Mouse (Mus musculus): ENCODE measurements around the gene Zic3. TPM values are rescaled to one million over a fixed set of nuclear protein-coding genes. Genes with fewer than 3 reads are reported as not detected.
A peak's percentile ranks its signal among the peaks of the same experiment; 100 is the strongest.

Zic3 gene
- total and polyA plus RNA-seq, 2 experiments from 2014 or later = 15.7 to 31.4 TPM

DNA sequence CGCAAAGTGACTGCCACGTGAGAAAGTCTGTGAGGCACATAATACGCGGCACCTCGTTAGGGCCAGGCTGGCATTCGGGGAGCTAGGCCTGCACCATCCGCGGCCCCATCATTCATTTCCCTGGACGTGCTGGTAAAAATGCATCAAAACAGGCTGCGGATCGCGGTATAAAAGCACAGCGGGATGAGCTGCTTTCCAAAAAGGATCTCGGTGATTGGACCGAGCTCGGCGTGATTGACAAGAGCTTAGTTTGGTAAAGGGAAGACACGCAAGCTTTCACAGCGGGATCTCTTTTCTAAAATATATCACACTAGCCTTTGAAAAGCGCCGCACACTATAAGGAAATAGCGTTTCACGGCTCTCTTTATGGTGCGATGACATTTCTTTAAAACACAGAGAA is 3.8 kb upstream of the Zic3 start:
- Histone ChIP-seq H3K9me3 (ENCODE audit: low read length) (no peaks in the 10 kb centered on the region), H3K4me3 (ENCODE audit: low read length) (no peak overlapping the region), H3K4me1 (ENCODE audit: insufficient read depth, low read length) (no peaks in the 10 kb centered on the region), H3K4me2 (ENCODE audit: low read depth, low read length) (peak overlapping the region; percentile 42), H3K9ac (replicated peaks; ENCODE audit: low read length) (no peak overlapping the region), H3K27ac (0 out of 2 replicates have a peak overlapping the region, but pooled peaks have one; percentile 54), H3K27me3 (ENCODE audit: insufficient read depth, low read length) (no peaks in the 10 kb centered on the region), H3K36me3 (ENCODE audit: insufficient read depth, low read length) (no peaks in the 10 kb centered on the region)
- 24% methylated on average over 24 of the region's 24 CpGs for WGBS
- peak; percentile 76 for ATAC-seq
- DNase-seq (ENCODE audit: low spot score) = peak; percentile 67
- TF ChIP-seq CTCF (IDR thresholded peaks at IDR 0.05; ENCODE audit: low read depth) = no peak

- 24% methylated on average over 23 of the region's 33 CpGs for WGBS
- DNase-seq (ENCODE audit: low spot score) (peak; percentile 64), ATAC-seq (peak; percentile 76)
- H3K4me3 ChIP-seq (ENCODE audit: low read length) = peak overlapping the region; percentile 29
- no peaks in the 10 kb centered on the region for H3K4me1 ChIP-seq (ENCODE audit: insufficient read depth, low read length)
- 0 out of 2 replicates have a peak overlapping the region, but pooled peaks have one; percentile 30 for H3K9ac ChIP-seq (replicated peaks; ENCODE audit: low read length)
- peak overlapping the region; percentile 54 for H3K27ac ChIP-seq
- no peaks in the 10 kb centered on the region for H3K36me3 ChIP-seq (ENCODE audit: insufficient read depth, low read length)
- no peaks in the 10 kb centered on the region for H3K27me3 ChIP-seq (ENCODE audit: insufficient read depth, low read length)
- no peaks in the 10 kb centered on the region for H3K9me3 ChIP-seq (ENCODE audit: low read length)
- TF ChIP-seq CTCF (IDR thresholded peaks at IDR 0.05; ENCODE audit: low read depth) = no peak
- H3K4me2 ChIP-seq (ENCODE audit: low read depth, low read length) = peak overlapping the region; percentile 42
Observed at GRCm38 (mm10) chrX:58019257-58019953, 3.1 kb upstream of the Zic3 start.

DNA sequence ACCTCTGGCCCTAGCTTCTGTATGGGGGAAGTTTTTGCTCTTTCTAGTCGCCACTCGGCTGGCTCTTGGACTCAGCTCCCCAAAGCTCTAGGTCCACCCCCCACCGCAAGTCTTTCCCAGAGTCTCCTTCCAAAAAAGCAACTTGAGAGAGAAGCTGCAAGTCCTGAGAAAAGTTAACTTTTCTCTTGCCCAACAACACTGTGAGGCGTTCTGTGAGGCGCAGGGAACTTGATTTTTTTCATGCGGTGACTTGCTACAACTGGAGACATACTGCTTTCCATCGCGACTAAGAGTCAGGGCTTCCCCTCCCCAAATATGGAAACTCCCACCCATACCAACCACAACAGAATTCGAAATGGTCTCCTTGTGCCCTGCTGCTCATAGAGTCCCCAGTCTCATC is 5.1 kb downstream of the Zic3 start:
- no peaks in the 10 kb centered on the region for H3K27me3 ChIP-seq (ENCODE audit: insufficient read depth, low read length)
- no peak overlapping the region; the same call in 1 of the 2 replicates for H3K27ac ChIP-seq
- H3K9me3 ChIP-seq (ENCODE audit: low read length) = no peaks in the 10 kb centered on the region
- peak overlapping the region; percentile 56 for H3K4me2 ChIP-seq (ENCODE audit: low read depth, low read length)
- no peaks in the 10 kb centered on the region for H3K36me3 ChIP-seq (ENCODE audit: insufficient read depth, low read length)
- 32% methylated on average over 9 of the region's 9 CpGs for WGBS
- DNase-seq (ENCODE audit: low spot score) (no peak), ATAC-seq (no peak)
- H3K9ac ChIP-seq (replicated peaks; ENCODE audit: low read length) = no peak overlapping the region
- no peaks in the 10 kb centered on the region for H3K4me1 ChIP-seq (ENCODE audit: insufficient read depth, low read length)
- TF ChIP-seq CTCF (IDR thresholded peaks at IDR 0.05; ENCODE audit: low read depth) = no peak
- H3K4me3 ChIP-seq (ENCODE audit: low read length) = no peak overlapping the region

- H3K36me3 ChIP-seq (ENCODE audit: insufficient read depth, low read length) = no peaks in the 10 kb centered on the region
- peak overlapping the region; percentile 11; the same call in 1 of the 2 replicates for H3K4me3 ChIP-seq (ENCODE audit: low read length)
- no peaks in the 10 kb centered on the region for H3K27me3 ChIP-seq (ENCODE audit: insufficient read depth, low read length)
- peak overlapping the region; percentile 56 for H3K4me2 ChIP-seq (ENCODE audit: low read depth, low read length)
- H3K9ac ChIP-seq (replicated peaks; ENCODE audit: low read length) = no peak overlapping the region
- no peaks in the 10 kb centered on the region for H3K4me1 ChIP-seq (ENCODE audit: insufficient read depth, low read length)
- DNase-seq (ENCODE audit: low spot score) = no peak
- no peak for TF ChIP-seq CTCF (IDR thresholded peaks at IDR 0.05; ENCODE audit: low read depth)
- WGBS = 20% methylated on average over 16 of the region's 16 CpGs
- ATAC-seq = no peak
- H3K9me3 ChIP-seq (ENCODE audit: low read length) = no peaks in the 10 kb centered on the region
- H3K27ac ChIP-seq = no peak overlapping the region; the same call in 1 of the 2 replicates
Observed at GRCm38 (mm10) chrX:58028082-58028481, 5.6 kb downstream of the Zic3 start.

- Histone ChIP-seq H3K27ac (peak overlapping the region; percentile 80; the same call in 1 of the 2 replicates), H3K4me2 (ENCODE audit: low read depth, low read length) (peak overlapping the region; percentile 56), H3K9me3 (ENCODE audit: low read length) (no peaks in the 10 kb centered on the region), H3K27me3 (ENCODE audit: insufficient read depth, low read length) (no peaks in the 10 kb centered on the region), H3K9ac (replicated peaks; ENCODE audit: low read length) (no peak overlapping the region), H3K36me3 (ENCODE audit: insufficient read depth, low read length) (no peaks in the 10 kb centered on the region), H3K4me3 (ENCODE audit: low read length) (0 out of 2 replicates have a peak overlapping the region, but pooled peaks have one; percentile 14), H3K4me1 (ENCODE audit: insufficient read depth, low read length) (no peaks in the 10 kb centered on the region)
- 37% methylated on average over 8 of the region's 8 CpGs for WGBS
- TF ChIP-seq CTCF (IDR thresholded peaks at IDR 0.05; ENCODE audit: low read depth) = no peak
- no peak for ATAC-seq
- DNase-seq (ENCODE audit: low spot score) = no peak
Observed at GRCm38 (mm10) chrX:58028858-58029257, 6.4 kb downstream of the Zic3 start.

GRCm38 (mm10) chrX:58030100-58030834 is 7.8 kb downstream of the Zic3 start:
- no peak for TF ChIP-seq CTCF (IDR thresholded peaks at IDR 0.05; ENCODE audit: low read depth)

More at GRCm38 (mm10) chrX:58030100-58030834, 7.8 kb downstream of the Zic3 start:
- no peaks in the 10 kb centered on the region for H3K36me3 ChIP-seq (ENCODE audit: insufficient read depth, low read length)
- peak; percentile 95 for ATAC-seq
- H3K4me1 ChIP-seq (ENCODE audit: insufficient read depth, low read length) = no peaks in the 10 kb centered on the region
- peak overlapping the region; percentile 62; the same call in 1 of the 2 replicates for H3K9ac ChIP-seq (replicated peaks; ENCODE audit: low read length)
- H3K4me3 ChIP-seq (ENCODE audit: low read length) = peak overlapping the region; percentile 45
- no peaks in the 10 kb centered on the region for H3K9me3 ChIP-seq (ENCODE audit: low read length)
- 29% methylated on average over 48 of the region's 48 CpGs for WGBS
- peak overlapping the region; percentile 84 for H3K27ac ChIP-seq
- peak overlapping the region; percentile 56 for H3K4me2 ChIP-seq (ENCODE audit: low read depth, low read length)
- H3K27me3 ChIP-seq (ENCODE audit: insufficient read depth, low read length) = no peaks in the 10 kb centered on the region
- DNase-seq (ENCODE audit: low spot score) = peak; percentile 88
